Mouse (Mus musculus) mouse trophoblast stem cell (cell line): ENCODE measurements around the gene Rcsd1.

Source experiments
- in situ Hi-C, 2 experiments: fragments of 300-500 bp; cut with MseI, MboI; formaldehyde crosslinking; loops; 2 replicates in 1 of 2; 3 replicates in 1 of 2; pipeline ENCODE4 v1.15.1; 2025

The Rcsd1 gene

DNA sequence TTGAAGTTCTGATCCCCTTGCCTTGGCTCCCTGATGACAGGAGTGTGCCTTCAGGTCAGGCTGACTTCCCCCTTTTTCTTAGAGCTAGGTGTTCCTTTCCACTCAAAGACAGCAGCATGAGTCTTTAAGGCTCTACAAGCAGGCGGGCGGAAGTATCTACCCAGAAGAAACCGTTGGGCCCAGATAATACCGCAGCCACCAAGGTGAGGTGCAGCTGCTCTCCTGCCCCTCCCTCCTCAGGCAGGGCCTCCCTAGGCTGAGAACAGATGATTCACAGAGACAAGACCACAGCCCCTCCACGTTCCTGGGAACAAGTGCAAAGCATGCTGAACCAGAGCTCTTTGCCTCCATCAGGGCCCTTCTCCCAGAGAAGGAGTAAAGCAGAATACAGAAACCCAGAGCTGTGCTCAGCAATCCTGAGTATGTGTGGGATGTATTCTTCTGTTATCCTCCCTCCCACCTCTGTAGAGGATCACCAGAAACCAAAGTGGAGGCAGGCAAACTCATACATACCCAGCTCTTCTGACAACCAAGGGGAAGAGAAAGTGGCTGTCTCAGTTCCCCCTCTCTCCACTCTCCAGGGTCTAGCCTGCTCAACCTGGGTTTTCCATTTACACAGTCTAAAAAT lies at the start of gene Rcsd1:
Rcsd1 (minus strand) TSS at position 129 of the 628 bp plus-strand sequence.
- in situ Hi-C loops: no loop called here

DNA sequence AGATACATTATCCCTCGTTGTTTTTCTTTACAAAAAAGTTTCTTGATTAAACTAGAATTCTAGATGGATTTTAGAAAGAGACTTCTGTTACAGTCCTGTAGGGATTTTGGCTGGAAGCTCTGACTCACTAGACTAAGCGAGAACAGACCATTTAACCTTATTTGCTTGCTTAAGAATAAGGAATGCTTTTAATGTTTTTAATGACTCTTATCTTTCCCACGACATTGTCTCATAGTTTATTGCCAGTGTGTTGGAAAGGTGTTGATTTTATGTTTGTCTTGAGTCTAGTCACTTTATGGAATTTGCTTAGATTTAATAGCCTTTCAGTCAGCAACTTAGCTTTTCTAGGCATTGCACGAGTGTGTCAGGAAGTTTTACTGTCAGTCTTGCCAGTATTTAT lies 45.6 kb upstream of the Rcsd1 start:
- in situ Hi-C loops: no loop called here

DNA sequence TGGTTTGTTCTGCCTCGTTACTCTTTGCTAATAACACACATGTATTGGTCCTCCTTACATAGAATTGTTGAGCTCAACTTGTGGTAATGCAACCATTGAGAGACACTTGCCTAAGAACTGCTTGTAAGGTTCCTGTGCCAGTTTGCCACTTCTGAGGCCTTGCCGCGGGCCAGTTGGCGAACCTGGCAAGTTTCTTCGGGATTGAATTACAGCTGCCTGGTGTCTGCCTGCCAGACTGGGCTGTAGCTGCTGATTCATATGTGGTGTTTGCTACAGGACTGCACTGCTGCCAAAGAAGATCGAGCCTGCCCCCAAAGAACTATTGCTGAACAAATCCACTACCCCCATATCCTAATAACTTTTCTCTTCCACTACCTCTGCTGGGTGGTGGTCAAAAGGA lies 44.6 kb upstream of the Rcsd1 start:
- in situ Hi-C loops: loop anchor here in 1 of 2 experiments (5.0 kb wide), 1 partner anchor 67 kb away; no protein-coding TSS in a partner anchor

DNA sequence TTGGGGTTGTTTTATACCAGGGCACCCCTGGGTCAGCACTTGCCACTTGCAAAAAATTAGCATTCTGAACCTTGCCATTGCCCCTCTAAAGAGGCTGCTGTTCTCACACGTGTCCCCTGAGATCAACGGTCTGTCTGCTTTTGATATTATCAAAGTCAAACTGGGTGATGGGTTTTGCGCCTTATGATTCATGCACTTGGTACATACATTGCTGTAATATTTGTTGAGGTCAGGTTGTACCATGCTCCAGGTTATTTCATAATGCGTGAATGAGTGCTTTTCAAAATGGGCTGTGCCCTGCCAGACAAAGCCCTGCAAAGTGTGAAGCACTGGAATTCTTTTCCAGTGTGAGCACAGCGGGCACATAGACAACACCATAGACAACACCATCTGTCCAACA lies 42.3 kb upstream of the Rcsd1 start:
- in situ Hi-C loops: loop anchor here in 1 of 2 experiments (5.0 kb wide), 1 partner anchor 65 kb away; no protein-coding TSS in a partner anchor

DNA sequence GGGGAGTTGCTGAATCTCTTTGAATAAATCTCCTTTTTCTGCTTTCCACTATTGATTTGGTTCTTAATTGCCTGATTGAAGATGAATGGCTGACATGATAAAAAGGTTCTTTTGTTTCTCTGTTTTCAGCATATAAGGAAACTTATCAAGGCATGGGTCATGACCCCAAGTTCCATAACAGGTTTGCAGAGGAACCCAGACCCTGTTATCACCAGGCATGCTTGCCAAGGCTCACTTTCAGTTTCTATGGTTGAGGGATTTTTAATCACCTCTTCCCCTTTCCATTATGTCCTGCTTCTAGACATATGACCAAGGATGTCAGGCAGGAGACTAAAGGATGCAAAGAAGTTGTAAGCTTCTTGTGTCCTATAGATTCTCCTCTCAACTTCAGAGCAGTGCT lies 41.6 kb upstream of the Rcsd1 start:
- in situ Hi-C loops: loop anchor here in 1 of 2 experiments (5.0 kb wide), 1 partner anchor 64 kb away; no protein-coding TSS in a partner anchor

DNA sequence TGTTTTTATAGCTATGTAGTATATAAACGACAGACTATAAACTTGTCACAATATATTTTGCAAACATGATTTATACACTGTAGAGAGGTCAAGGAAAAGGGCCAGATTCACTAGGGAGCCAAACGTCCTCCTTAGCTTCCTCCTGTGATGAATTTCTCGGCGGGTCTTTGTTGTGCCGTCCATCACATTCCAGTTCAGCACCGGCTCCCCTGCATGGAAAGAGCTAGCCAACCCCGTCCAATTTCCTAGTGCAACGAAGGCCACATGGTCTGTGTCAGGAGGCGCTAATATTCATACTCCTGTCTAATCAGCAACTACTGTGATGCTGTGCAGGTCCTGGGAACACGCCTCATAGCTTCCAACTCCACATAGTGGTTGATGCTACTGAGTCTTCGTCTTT lies 38.5 kb upstream of the Rcsd1 start:
- in situ Hi-C loops: no loop called here

DNA sequence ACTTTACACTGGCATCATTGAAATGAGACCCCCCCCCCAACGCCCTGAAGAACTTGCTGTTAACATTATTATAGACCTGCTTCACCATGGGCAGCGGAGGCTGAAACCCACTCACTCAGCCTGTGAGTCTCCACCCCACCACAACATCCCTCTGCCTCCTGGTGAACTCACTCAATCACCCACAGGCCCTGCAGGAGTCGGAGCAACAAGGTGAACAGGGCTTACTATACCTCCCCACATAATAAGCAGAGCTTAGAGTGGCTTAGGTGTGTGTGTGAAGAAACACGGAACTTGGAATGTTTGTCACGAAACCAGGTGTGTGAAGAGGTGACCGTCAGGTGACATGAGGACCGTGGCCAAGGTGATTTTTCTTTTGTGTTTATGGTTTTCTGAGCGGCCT lies 32.4 kb upstream of the Rcsd1 start:
- in situ Hi-C loops: no loop called here

DNA sequence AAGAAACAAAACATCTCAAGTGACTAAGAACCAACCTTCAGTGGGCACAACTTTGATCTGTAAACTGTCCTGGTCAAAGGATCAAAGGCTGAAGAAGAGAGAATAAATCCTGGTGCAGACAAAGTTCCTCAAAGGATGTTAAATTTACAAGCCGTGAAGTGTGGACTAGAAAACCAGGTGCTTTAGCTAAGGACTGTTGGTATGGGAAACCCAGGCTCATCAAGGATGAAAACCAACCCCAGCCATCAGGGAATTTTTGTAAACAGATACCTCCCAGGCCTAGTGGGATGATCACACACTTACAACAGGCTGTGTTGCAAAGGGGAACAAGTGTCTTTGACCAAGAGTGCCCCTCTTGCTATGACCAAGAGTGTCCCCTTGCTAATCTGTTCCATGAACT lies 29.4 kb upstream of the Rcsd1 start:
- in situ Hi-C loops: loop anchor here (5.0 to 10.0 kb wide), 2 partner anchors 77 to 154 kb away; no protein-coding TSS in a partner anchor

DNA sequence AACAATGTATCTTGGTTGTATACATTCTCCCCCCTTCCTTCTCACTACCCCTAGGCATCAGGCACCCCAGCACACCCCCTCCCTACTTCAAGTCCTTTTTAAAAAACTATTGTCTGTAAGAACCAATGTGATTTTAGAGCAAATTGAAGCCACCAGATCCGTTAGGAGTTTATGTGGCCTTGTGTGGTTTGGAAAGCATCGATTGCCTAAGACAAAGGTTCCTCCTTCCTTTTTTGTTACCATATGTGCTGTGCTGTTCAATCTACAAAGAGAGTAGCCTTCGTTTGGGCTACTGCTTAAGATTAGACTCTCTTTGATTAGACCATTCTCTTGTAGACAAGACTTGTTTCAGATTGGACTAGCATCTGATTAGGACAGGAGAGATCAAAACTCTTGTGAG lies 28.3 kb upstream of the Rcsd1 start:
- in situ Hi-C loops: loop anchor here (5.0 to 10.0 kb wide), 2 partner anchors 76 to 153 kb away; no protein-coding TSS in a partner anchor

DNA sequence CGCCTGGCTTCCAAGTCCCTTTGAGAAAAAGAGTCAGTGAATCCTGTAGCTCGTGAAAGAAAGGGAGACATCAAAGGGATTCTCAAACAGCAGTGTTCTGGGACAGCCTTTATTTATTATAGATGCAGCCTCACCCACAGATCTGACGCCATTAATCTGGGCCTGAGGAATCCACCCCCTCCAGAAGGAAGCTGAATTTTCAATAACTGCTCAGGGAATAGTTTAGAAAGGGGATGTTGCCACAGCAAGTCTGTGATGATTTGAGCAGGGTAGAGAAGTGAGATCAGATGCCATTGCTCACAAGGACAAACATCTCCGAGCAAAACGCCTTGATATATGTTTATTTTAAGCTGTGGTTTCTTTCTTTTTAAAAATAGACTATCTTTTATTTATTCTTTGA lies 27.9 kb upstream of the Rcsd1 start:
- in situ Hi-C loops: loop anchor here (5.0 to 10.0 kb wide), 2 partner anchors 75 to 153 kb away; no protein-coding TSS in a partner anchor

DNA sequence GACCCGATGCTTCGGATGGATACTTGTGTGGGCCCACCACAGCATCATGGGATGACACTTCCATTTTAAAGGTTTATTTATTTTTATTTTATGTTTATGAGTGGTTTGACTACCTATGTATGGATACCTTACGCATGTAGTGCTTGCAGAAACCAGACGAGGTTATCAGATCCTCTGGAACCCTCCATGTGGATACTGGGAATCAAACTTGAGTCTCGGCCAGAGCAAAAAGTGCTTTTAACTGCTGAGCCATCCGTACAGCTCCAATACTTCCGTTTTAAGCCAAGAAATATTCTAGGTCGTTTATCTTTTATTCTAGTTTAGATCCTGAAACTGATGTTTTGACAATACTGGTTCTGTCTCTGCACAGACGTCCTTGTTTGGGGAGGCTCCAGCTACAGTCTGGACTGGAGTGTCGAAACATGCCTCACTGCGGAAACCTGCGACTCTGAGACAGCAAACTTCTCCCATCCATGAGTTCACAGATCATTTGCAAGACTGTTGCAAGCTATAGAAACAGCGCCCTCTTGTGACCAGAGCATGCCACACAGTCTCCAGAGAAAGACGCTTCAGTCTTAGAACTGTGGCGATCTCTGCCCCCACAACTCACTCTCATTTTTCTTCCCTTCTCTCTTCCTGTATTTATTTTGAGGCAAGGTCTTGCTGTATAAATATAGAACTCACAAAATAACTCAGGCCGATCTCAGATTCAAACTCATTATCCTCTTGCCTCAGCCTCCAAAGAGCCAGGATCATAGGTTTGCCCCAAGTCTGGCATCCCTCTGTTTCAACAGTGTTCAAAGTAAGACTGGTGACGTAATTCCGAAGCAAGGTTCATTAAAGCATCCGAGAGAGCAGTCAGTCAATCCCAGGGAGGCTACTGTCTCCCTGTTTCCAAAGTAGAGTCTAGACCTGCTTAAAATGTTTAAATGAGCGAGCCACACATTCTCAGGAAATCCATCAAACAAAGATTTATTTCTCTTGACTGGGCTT lies 26.6 kb upstream of the Rcsd1 start:
- in situ Hi-C loops: loop anchor here (5.0 to 10.0 kb wide), 2 partner anchors 74 to 151 kb away; no protein-coding TSS in a partner anchor

DNA sequence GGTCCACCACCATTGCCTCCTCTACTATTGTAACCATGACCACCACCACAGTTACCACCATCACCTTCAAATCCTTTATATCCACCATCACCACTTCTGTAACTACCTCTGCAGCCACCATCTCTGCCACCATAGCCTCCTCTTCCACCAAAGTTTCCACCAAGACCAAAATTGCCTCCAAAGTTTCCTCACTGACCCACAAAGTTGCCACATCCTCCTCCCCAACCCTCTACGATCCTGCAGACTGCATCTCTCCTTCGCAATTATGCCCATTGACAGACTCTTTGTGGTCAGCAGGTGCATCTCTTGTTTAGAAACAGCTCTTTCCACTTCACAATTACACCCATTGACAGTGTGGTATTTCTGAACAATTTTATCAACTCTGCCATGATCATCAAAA lies 25.3 kb upstream of the Rcsd1 start:
- in situ Hi-C loops: loop anchor here (5.0 to 10.0 kb wide), 2 partner anchors 73 to 150 kb away; no protein-coding TSS in a partner anchor

DNA sequence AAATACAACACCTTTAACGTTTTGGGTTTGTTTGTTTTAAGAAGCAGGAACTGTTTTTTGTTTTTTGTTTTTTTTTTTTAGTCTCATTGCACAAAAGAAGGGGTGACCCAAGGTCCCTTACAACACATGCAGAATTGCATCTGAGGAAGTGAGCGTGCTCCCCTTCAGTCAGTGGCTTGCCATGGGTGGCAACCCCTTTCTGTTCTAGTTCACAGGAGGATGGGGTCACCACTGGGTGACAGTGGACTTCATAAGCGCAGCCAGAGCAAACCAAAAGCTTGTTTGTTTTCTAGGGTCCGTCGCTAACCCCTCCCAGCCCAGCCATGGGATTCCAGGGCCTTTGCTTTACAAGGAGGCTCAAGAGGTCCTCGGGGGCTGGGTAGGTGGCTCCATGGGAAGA lies 22.0 kb upstream of the Rcsd1 start:
- in situ Hi-C loops: loop anchor here (10.0 kb wide), 1 partner anchor 147 kb away; no protein-coding TSS in a partner anchor

DNA sequence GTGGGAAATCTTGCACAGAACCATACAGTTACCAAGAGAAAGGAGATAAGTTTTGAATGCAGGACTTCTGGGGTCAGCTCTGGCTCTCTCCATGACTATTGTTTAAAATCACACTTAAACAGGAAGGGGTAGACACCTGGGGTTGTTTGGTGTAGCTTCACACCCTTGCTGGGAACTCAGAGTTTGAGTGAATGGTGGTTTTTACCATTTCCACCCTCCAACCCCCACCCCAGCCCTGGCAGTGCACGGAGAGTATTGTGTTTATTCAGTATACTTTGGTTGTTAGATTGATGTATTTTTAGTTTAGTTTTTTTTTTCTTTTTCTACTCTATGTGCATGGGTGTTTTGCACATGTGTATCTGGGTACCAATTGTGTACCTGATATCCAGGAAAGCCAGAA lies 20.6 kb upstream of the Rcsd1 start:
- in situ Hi-C loops: loop anchor here (10.0 kb wide), 1 partner anchor 145 kb away; no protein-coding TSS in a partner anchor

DNA sequence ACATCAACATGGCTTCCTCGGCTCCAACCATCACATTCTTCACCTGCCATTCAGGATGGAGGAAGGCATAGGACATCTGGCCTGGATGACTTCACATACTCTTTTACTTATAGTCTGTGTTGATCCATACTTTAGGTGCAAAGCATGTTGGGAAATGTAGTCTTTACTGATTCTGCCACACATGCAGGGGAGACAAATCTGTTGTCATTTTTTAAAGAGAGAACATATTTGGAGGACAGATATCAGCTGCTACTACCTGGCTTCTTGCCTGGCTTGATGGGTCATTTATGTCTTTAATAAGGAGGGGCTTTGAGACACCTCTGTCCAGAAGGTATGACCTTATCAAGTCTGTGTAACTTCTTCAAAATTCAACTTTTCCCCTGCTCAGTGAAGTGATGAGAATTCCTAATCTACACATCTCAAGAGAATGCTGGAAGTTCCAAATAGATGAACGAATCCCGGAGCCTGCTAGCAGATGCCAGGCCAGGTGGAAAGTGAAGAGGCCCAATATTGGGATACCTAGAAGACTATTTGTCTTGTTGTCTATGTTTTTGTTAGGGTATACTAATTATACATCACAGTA lies 18.6 kb upstream of the Rcsd1 start:
- in situ Hi-C loops: no loop called here

DNA sequence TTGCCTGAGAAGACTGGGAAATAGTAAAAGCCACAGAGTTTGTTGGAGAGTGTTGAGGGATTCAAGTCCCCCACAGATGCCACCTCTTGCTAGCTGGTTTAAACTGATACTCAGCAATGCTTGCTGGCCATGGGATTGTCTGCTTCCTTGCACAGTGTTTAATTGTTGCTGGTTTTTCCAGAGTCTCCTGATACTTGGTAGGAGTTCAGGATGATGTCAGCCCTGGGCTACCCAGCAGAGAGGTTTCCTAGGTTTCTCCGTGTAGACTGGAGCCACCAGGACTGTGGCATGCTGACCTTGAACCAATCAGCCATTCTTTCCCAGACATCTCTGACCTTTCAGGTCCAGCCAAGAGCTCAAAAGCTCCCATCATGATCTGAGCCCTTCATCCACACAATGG lies 17.4 kb upstream of the Rcsd1 start:
- in situ Hi-C loops: no loop called here

DNA sequence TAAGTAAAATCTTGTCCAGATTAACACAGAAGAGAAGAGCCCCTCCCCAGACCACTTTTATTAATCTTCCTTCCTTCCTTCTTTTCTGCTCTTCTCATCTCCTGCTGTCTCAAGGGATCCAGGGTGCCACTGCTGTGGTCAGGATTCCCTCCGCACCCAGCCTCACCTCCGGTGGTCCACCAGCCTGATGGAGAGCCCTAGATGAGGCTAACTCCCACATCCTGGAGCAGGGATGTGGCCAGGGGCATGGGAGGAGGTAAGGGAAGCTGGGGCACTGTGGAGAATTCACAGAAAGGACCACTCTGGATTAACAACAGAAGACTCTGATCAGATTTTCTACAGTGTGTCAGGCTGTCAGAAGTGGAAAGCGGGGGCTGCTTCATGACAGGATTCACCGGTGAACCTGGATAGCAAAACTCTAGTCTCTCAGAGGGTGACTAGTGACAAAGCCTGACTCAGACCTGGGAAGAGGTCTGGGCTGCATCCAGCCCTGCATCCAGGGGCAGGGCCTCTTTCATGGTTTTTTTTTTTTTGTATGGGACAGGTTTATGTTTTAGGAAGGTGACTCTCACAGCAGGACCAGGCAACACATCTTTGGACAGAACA lies 15.6 kb upstream of the Rcsd1 start:
- in situ Hi-C loops: no loop called here

DNA sequence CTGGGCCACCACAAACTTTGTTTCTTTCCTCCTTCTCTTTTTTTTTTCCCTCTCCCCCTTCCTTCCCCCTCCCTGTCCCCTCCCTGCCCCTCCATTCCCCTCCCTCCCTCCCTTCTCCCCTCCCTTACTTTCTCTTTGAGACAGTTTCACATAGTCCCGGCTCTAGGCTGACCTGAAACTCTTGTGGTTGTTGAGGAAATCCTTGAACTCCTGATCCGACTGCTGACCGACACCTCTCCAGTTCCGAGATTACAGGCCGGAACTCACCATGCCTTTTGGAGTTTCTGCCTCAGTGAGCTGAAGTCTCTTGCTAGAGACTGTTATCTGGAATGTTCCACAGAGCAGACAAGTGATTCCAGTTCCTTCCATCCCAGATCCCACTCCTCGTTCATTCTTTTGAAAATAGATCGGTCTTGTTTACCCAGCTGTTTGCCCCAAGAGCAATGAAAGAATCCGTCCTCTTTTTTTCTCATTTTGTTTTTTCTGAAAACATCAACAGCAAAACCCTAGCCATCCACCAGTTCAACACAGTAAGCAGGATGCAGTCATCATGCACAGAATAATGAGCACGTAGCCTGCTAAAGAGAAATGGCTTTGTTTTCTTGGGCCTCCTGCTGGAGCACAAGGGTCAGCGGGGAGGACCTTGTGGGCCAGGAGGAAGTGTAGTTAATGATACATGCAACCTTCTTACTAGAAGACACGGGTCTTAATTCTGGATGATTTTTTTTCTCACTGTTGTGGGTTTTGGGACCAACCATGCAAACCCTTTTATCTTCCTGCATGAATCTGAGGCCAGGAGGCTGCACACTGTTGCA lies 14.9 kb upstream of the Rcsd1 start:
- in situ Hi-C loops: no loop called here

DNA sequence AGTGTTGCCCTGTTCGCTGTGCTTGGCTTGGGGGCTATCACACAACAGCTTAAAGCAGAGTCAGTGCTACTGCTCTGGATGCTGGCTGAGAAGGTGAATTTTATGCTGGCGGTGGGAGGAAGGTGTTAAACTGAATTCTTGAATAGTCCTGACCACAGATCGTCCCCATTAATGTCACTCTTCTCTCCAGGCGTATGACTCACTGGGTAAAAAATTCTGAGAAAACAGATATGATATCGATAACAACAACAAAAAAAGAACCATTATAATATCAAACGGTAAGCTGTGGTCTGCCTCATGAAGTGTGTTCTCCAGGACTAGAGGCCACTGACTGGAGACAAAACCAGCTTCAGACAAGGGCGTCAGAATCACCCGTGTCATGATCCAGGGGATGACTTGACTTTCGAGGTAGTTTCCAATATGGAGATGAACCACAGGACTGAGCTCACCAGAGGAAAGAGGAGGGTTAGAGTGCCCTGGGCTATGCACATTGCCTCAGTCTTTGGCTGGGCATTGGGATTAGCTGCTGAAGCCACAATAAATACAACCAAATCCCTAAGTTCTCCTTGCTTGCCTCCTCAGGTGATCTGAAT lies 13.1 kb upstream of the Rcsd1 start:
- in situ Hi-C loops: no loop called here

DNA sequence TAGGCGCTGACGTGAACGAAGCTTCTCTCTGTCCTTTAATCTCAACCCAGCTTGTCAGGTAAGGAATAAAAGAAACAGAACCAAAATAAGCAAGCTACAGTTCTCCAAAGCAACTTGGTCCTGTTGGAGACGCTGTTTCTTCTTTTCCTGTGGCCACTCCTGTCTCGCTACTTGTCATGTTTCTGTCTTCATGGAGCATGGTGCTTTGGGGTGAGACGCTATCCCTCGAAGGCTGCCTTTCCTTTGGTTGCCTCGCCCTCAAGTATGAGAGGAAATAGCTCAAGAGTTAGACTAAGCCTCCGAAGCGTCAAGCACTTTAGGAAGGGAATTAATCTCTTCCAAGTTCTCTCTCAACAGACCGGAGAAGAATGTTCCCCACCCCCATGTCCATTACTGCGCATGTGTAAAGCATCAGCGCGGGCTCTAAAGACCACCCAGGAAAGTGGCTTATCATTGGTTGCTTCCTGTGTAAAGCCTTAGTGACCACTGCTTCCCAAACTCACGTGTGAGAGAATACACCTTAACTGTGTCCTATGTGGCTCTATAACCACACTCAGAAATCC lies 9.1 kb upstream of the Rcsd1 start:
- in situ Hi-C loops: no loop called here
